8 mouse cellular contexts compared by ENCODE assay signal in the genomic region with DNA sequence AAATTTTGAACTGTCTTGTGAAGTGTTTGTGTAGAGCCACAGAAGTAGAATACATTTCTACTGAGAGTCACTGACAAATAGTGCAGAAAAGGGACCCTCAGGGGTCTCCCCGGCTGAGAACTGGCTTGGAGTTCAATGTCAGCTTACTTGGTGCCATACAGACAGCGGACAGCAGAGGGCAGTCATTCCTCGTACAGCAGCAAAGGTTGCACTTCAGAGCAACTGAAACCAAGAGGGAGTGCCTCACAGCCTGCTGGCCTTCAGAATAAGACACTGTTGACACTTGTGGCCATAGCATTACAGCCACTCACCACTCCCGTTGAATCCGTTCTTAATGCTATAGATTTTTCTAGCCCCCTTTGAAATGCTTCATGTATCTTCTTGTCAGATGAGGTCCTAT. TPM values are rescaled to one million over a fixed set of nuclear protein-coding genes. Genes with fewer than 3 reads are reported as not detected.
A peak's percentile ranks its signal among the peaks of the same experiment; 100 is the strongest.
DNase-seq lines count a peak whose midpoint lies in the region; ATAC-seq and TF ChIP-seq lines count a peak whose summit lies in the region.

No protein-coding gene starts in this region.

- DNase-seq in A20 (ENCODE audit: low read depth, low spot score) (peak; percentile 72), MEL-GATA-1-ER (ENCODE audit: extremely low read depth, low read depth) (peak; percentile 59)
- peak; percentile 68 to 81 for DNase-seq in cerebellum, adult 2 months
- DNase-seq in frontal cortex, postnatal 36 days (ENCODE audit: low spot score in 2 of 2), result peak; percentile 82 to 88
- DNase-seq in kidney, postnatal 25 days, result peak; percentile 73 to 88
- peak; percentile 67 for DNase-seq in ovary, postnatal 14 days (ENCODE audit: low spot score)
- DNase-seq in thymus, postnatal 36 days, result peak; percentile 57 to 72

- H3K4me3 ChIP-seq in cerebellum, adult 2 months (replicated peaks; ENCODE audit: insufficient read depth, low read depth, low read length), result no peak overlapping the region
- no peak overlapping the region for H3K4me3 ChIP-seq in lung, embryonic 16.5 days (ENCODE audit: low read length)

- TF ChIP-seq CTCF in cerebellum, adult 2 months (IDR thresholded peaks at IDR 0.05; ENCODE audit: borderline replicate concordance, insufficient read depth, low read depth, low read length), result peak; percentile 94

- no peak overlapping the region for H3K9ac ChIP-seq in lung, embryonic 16.5 days (ENCODE audit: low read length)

- TF ChIP-seq POLR2A in cerebellum, adult 2 months (IDR thresholded peaks at IDR 0.05; ENCODE audit: borderline replicate concordance, insufficient read depth, low read length), result no peak

- no peaks in the 10 kb centered on the region for H3K9me3 ChIP-seq in lung, embryonic 16.5 days (ENCODE audit: control insufficient read depth, low read length)

- H3K4me2 ChIP-seq in lung, embryonic 16.5 days (ENCODE audit: low read depth, low read length), result no peak overlapping the region

- no peaks in the 10 kb centered on the region for H3K27me3 ChIP-seq in cerebellum, adult 2 months (ENCODE audit: control insufficient read depth, insufficient read depth, low read length)
- no peaks in the 10 kb centered on the region for H3K27me3 ChIP-seq in lung, embryonic 16.5 days (ENCODE audit: control insufficient read depth, insufficient read depth, low read depth, low read length)

- no peak overlapping the region for H3K27ac ChIP-seq in cerebellum, adult 2 months (ENCODE audit: insufficient read depth, low read length)
- no peak overlapping the region for H3K27ac ChIP-seq in lung, embryonic 16.5 days (ENCODE audit: low read length)

- ATAC-seq in lung, embryonic 16.5 days (ENCODE audit: low read depth), result peak; percentile 63; the same call in 1 of the 2 replicates

- H3K36me3 ChIP-seq in lung, embryonic 16.5 days (ENCODE audit: control insufficient read depth, insufficient read depth, low read length), result no peaks in the 10 kb centered on the region

- WGBS in cerebellum, adult 2 months, result 9% methylated on average over 5 of the region's 5 CpGs
- 6% methylated on average over 5 of the region's 5 CpGs for WGBS in lung, embryonic 16.5 days

- peaks cover 8% of the 10 kb centered on the region for H3K4me1 ChIP-seq in cerebellum, adult 2 months (ENCODE audit: control insufficient read depth, insufficient read depth, low read length)
- no peaks in the 10 kb centered on the region for H3K4me1 ChIP-seq in lung, embryonic 16.5 days (replicated peaks; ENCODE audit: control insufficient read depth, insufficient read depth, low read length)

RNA-seq across cellular contexts. Expression of a gene that starts 9.5 kb away (rescaled TPM):
- 28.5 and 31.7 TPM in 2 replicates for polyA plus RNA-seq in cerebellum, adult 2 months (2012; rRNA removed)
- polyA plus RNA-seq in lung, embryonic 16.5 days (2015; fragmentation: Nextera tagmentation; extraction: Ambion mirVana), result 48.1 and 51.4 TPM in 2 replicates

RNA-seq across cellular contexts. Expression of a gene that starts 17.5 kb away (rescaled TPM):
- 51.4 and 62.2 TPM in 2 replicates for polyA plus RNA-seq in cerebellum, adult 2 months (2012; rRNA removed)
- polyA plus RNA-seq in lung, embryonic 16.5 days (2015; fragmentation: Nextera tagmentation; extraction: Ambion mirVana), result 178 TPM in 2 replicates

RNA-seq across cellular contexts. Expression of a gene that starts 17.6 kb away (rescaled TPM):
- 19.4 and 19.8 TPM in 2 replicates for polyA plus RNA-seq in cerebellum, adult 2 months (2012; rRNA removed)
- 16.1 and 17.0 TPM in 2 replicates for polyA plus RNA-seq in lung, embryonic 16.5 days (2015; fragmentation: Nextera tagmentation; extraction: Ambion mirVana)

RNA-seq across cellular contexts. Expression of a gene that starts 18.2 kb away (rescaled TPM):
- polyA plus RNA-seq in cerebellum, adult 2 months (2012; rRNA removed), result 2.8 and 3.1 TPM in 2 replicates
- 0.11 and 0.16 TPM in 2 replicates for polyA plus RNA-seq in lung, embryonic 16.5 days (2015; fragmentation: Nextera tagmentation; extraction: Ambion mirVana)

RNA-seq across cellular contexts. Expression of a gene that starts 42.2 kb away (rescaled TPM):
- polyA plus RNA-seq in cerebellum, adult 2 months (2012; rRNA removed), result 9.6 TPM in 2 replicates
- polyA plus RNA-seq in lung, embryonic 16.5 days (2015; fragmentation: Nextera tagmentation; extraction: Ambion mirVana), result 0.35 TPM in 1 of 2 replicates, not detected in the other
